Mouse (Mus musculus): ENCODE measurements around the gene Sh3d19.

DNA sequence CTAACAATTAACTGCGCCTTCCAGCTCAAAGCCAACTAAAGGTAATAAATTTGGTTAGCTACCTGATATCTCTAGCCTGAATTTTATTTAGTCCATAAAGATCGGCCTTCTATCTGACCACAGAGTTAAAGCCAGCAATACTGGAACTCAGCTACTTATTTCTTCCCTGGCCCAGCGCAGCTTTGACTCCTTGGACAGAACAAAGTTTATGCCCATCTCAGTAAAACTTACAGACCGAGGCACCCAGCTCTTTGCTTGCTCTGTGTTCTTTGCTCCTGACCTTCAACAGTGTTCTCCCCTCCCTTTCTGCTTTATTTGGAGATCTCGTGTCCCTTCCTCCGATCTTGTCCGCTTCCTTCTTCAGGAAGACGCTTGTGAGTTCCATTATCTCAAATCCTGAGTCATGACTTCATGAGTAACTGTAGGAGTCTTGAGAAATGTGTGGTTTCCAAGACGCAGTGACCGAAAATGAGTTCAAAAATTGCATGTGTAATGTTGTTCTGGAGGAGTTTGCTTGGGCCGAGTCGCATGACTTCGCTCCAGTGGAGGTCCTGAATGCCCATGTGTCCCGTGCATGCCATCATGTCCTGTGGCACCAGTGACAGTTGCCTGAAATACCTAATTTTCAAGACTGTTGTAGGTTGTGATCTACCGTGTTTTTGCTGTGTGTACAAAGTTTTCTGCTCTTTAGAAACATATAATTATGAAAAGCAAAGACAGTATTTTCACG lies 50.2 kb downstream of the Sh3d19 start:
- TF ChIP-seq CTCF (conservative IDR thresholded peaks at IDR 0.05; ENCODE audit: insufficient read depth, insufficient read length, low read depth, low read length): no peak
- TF ChIP-seq POLR2A (IDR thresholded peaks at IDR 0.05; ENCODE audit: low read depth, low read length): no peak

All from kidney, adult 2 months (tissue).